Mouse (Mus musculus) liver, adult 2 months (tissue): ENCODE results near the gene 4930442H23Rik.

ENCODE experiments used
- CTCF ChIP-seq: fragments of 200-500 bp; IDR thresholded peaks from 2 replicates; pipeline ENCODE4 v1.5.1; 2011; ENCODE audit warnings: low read depth, low read length, control low read depth
- POLR2A ChIP-seq: fragments of 200-500 bp; IDR thresholded peaks from 2 replicates; pipeline ENCODE4 v1.6.1; 2011; ENCODE audit warnings: low read length, control low read depth; ENCODE audit not compliant: insufficient read depth; ENCODE audit errors: extremely low read depth

GRCm38 (mm10) chr10:81187161-81187560 lies 3.5 kb upstream of the 4930442H23Rik start:
- TF ChIP-seq CTCF (no peak), POLR2A (no peak)
